Mouse (Mus musculus): ENCODE measurements around the gene Suds3.

DNA sequence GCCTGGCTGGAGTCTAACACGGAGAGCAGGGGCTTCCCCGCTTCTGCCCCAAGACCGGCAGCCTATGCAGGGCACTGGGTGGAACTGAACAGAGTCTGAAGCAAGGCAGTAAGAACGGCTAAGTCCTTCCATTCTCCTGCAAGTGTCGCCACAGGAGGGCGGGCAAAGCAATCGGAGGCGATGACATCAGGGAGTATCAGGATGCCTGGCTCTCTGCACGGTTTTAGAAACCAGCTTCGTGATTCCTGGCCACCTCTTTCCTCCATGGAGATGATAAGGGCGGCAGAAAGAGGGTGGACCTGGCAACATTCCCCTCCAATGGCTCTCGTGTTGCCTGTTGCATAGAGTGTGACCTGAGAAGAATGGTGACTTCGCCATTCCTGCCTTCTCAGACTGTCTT, 28.2 kb downstream of the Suds3 start:
- TF ChIP-seq POLR2A (IDR thresholded peaks at IDR 0.05; ENCODE audit: control insufficient read depth, low read depth, low read length) (no peak), CTCF (IDR thresholded peaks at IDR 0.05; ENCODE audit: control insufficient read depth, insufficient read depth, insufficient replicate concordance, low read depth, low read length) (no peak)

Measured in testis, adult 2 months (tissue).